Mouse (Mus musculus) mature B cell (primary cell): ENCODE data around the gene Hap1.
"Not testable (repeated sequence)": the region's sequence is repeated elsewhere in the genome, so short reads cannot be mapped to it uniquely, and the experiment has no call there.

ENCODE experiments used
- in situ Hi-C: fragments of 300-500 bp; cut with MboI; formaldehyde crosslinking; loops from 2 replicates; pipeline ENCODE4 v1.14.3; 2019

Hap1 gene

GRCm38 (mm10) chr11:100355151-100355951 lies 577 bp downstream of the Hap1 start:
- in situ Hi-C loops, result no loop called here

GRCm38 (mm10) chr11:100352076-100352857 lies 3.7 kb downstream of the Hap1 start:
- in situ Hi-C loops, result no loop called here

GRCm38 (mm10) chr11:100344269-100344668 lies 11.7 kb downstream of the Hap1 start:
- in situ Hi-C loops, result no loop called here

GRCm38 (mm10) chr11:100335731-100336130 lies 20.2 kb downstream of the Hap1 start:
- in situ Hi-C loops, result no loop called here

- in situ Hi-C loops, result no loop called here
Observed at GRCm38 (mm10) chr11:100333944-100334457, 21.9 kb downstream of the Hap1 start, which contains the start of gene Gast. TSS of gene Gast (plus strand) at chr11:100334407.

- in situ Hi-C loops, result no loop called here
Observed at GRCm38 (mm10) chr11:100332766-100333515, 23.0 kb downstream of the Hap1 start.

GRCm38 (mm10) chr11:100330816-100331375 lies 25.0 kb downstream of the Hap1 start:
- in situ Hi-C loops, result not testable (repeated sequence)

- in situ Hi-C loops, result no loop called here
Observed at GRCm38 (mm10) chr11:100330235-100330634, 25.7 kb downstream of the Hap1 start.

GRCm38 (mm10) chr11:100327761-100328160 lies 28.2 kb downstream of the Hap1 start:
- in situ Hi-C loops, result no loop called here

- in situ Hi-C loops, result no loop called here
Observed at GRCm38 (mm10) chr11:100327316-100327715, 28.6 kb downstream of the Hap1 start.

- in situ Hi-C loops, result no loop called here
Observed at GRCm38 (mm10) chr11:100325062-100325629, 30.8 kb downstream of the Hap1 start.

- in situ Hi-C loops, result no loop called here
Observed at GRCm38 (mm10) chr11:100323578-100323977, 32.4 kb downstream of the Hap1 start.

- in situ Hi-C loops, result no loop called here
Observed at GRCm38 (mm10) chr11:100322591-100323258, 33.2 kb downstream of the Hap1 start.

- in situ Hi-C loops, result not testable (repeated sequence)
Observed at GRCm38 (mm10) chr11:100321479-100322305, 34.2 kb downstream of the Hap1 start.

GRCm38 (mm10) chr11:100320701-100321410 lies 35.1 kb downstream of the Hap1 start:
- in situ Hi-C loops, result not testable (repeated sequence)

- in situ Hi-C loops, result no loop called here
Observed at GRCm38 (mm10) chr11:100320172-100320630, 35.7 kb downstream of the Hap1 start.

- in situ Hi-C loops, result no loop called here
Observed at GRCm38 (mm10) chr11:100319492-100320171, 36.3 kb downstream of the Hap1 start, which contains the start of gene Eif1. TSS of gene Eif1 (plus strand) at chr11:100319885.
